Mouse (Mus musculus): ENCODE data around the gene Zfp280c. TPM values are rescaled to one million over a fixed set of nuclear protein-coding genes. Genes with fewer than 3 reads are reported as not detected.

The Zfp280c gene
- polyA plus RNA-seq, 1 experiment from 2014 or later: 6.0 TPM

- H3K9ac ChIP-seq (ENCODE audit: low read depth, low read length): no peak overlapping the region
- no peaks in the 10 kb centered on the region for H3K4me1 ChIP-seq (ENCODE audit: control insufficient read depth, insufficient read depth, low read length)
- ATAC-seq: peak; percentile 74
- no peak overlapping the region for H3K4me3 ChIP-seq (ENCODE audit: low read length)
- H3K27me3 ChIP-seq (replicated peaks; ENCODE audit: control insufficient read depth, insufficient read depth, low read length): no peaks in the 10 kb centered on the region
- H3K9me3 ChIP-seq (ENCODE audit: control insufficient read depth, low read length): no peaks in the 10 kb centered on the region; the same call in 1 of the 2 replicates
- no peak overlapping the region for H3K27ac ChIP-seq (ENCODE audit: low read length)
- H3K4me2 ChIP-seq (ENCODE audit: low read depth, low read length): no peak overlapping the region
- H3K36me3 ChIP-seq (ENCODE audit: control insufficient read depth, insufficient read depth, low read length): peaks cover 5% of the 10 kb centered on the region; the same call in 1 of the 2 replicates
Observed at GRCm38 (mm10) chrX:48583332-48583731, 11.0 kb downstream of the Zfp280c start.

- 0 out of 2 replicates have a peak, but pooled peaks have one; percentile 52 for ATAC-seq
- no peak overlapping the region for H3K27ac ChIP-seq (ENCODE audit: low read length)
- H3K4me2 ChIP-seq (ENCODE audit: low read depth, low read length): no peak overlapping the region
- H3K4me3 ChIP-seq (ENCODE audit: low read length): no peak overlapping the region
- no peaks in the 10 kb centered on the region for H3K9me3 ChIP-seq (ENCODE audit: control insufficient read depth, low read length)
- no peak overlapping the region for H3K9ac ChIP-seq (ENCODE audit: low read depth, low read length)
- H3K4me1 ChIP-seq (ENCODE audit: control insufficient read depth, insufficient read depth, low read length): no peaks in the 10 kb centered on the region
- H3K27me3 ChIP-seq (replicated peaks; ENCODE audit: control insufficient read depth, insufficient read depth, low read length): no peaks in the 10 kb centered on the region
- WGBS: 38% methylated on average over 3 of the region's 3 CpGs
- H3K36me3 ChIP-seq (ENCODE audit: control insufficient read depth, insufficient read depth, low read length): no peaks in the 10 kb centered on the region
Observed at GRCm38 (mm10) chrX:48532175-48532574, 62.1 kb downstream of the Zfp280c start.

GRCm38 (mm10) chrX:48526435-48526834 is 67.9 kb downstream of the Zfp280c start:
- Histone ChIP-seq H3K36me3 (ENCODE audit: control insufficient read depth, insufficient read depth, low read length) (no peaks in the 10 kb centered on the region), H3K4me2 (ENCODE audit: low read depth, low read length) (no peak overlapping the region), H3K27me3 (replicated peaks; ENCODE audit: control insufficient read depth, insufficient read depth, low read length) (no peaks in the 10 kb centered on the region), H3K9me3 (ENCODE audit: control insufficient read depth, low read length) (no peaks in the 10 kb centered on the region), H3K4me3 (ENCODE audit: low read length) (no peak overlapping the region), H3K4me1 (ENCODE audit: control insufficient read depth, insufficient read depth, low read length) (no peaks in the 10 kb centered on the region), H3K9ac (ENCODE audit: low read depth, low read length) (no peak overlapping the region), H3K27ac (ENCODE audit: low read length) (no peak overlapping the region)
- WGBS: 54% methylated on average over 2 of the region's 3 CpGs
- ATAC-seq: no peak

- WGBS: 60% methylated on average over 8 of the region's 8 CpGs
- no peaks in the 10 kb centered on the region for H3K36me3 ChIP-seq (ENCODE audit: control insufficient read depth, insufficient read depth, low read length)
- no peak overlapping the region for H3K27ac ChIP-seq (ENCODE audit: low read length)
- no peaks in the 10 kb centered on the region for H3K4me1 ChIP-seq (ENCODE audit: control insufficient read depth, insufficient read depth, low read length)
- no peak overlapping the region for H3K4me3 ChIP-seq (ENCODE audit: low read length)
- no peaks in the 10 kb centered on the region for H3K27me3 ChIP-seq (replicated peaks; ENCODE audit: control insufficient read depth, insufficient read depth, low read length)
- no peak overlapping the region for H3K9ac ChIP-seq (ENCODE audit: low read depth, low read length)
- no peak for ATAC-seq
- H3K4me2 ChIP-seq (ENCODE audit: low read depth, low read length): no peak overlapping the region
- H3K9me3 ChIP-seq (ENCODE audit: control insufficient read depth, low read length): no peaks in the 10 kb centered on the region
Observed at GRCm38 (mm10) chrX:48525866-48526265, 68.4 kb downstream of the Zfp280c start.

- H3K36me3 ChIP-seq (ENCODE audit: control insufficient read depth, insufficient read depth, low read length): no peaks in the 10 kb centered on the region
- H3K9me3 ChIP-seq (ENCODE audit: control insufficient read depth, low read length): no peaks in the 10 kb centered on the region
- no peak for ATAC-seq
- no peak overlapping the region for H3K4me3 ChIP-seq (ENCODE audit: low read length)
- H3K9ac ChIP-seq (ENCODE audit: low read depth, low read length): no peak overlapping the region
- WGBS: 67% methylated on average over 1 of the region's 1 CpGs
- H3K4me1 ChIP-seq (ENCODE audit: control insufficient read depth, insufficient read depth, low read length): no peaks in the 10 kb centered on the region
- H3K4me2 ChIP-seq (ENCODE audit: low read depth, low read length): no peak overlapping the region
- H3K27ac ChIP-seq (ENCODE audit: low read length): no peak overlapping the region
- no peaks in the 10 kb centered on the region for H3K27me3 ChIP-seq (replicated peaks; ENCODE audit: control insufficient read depth, insufficient read depth, low read length)
Observed at GRCm38 (mm10) chrX:48525332-48525731, 69.0 kb downstream of the Zfp280c start.

GRCm38 (mm10) chrX:48523512-48523911 is 70.8 kb downstream of the Zfp280c start:
- no peak for ATAC-seq
- H3K9ac ChIP-seq (ENCODE audit: low read depth, low read length): no peak overlapping the region
- 66% methylated on average over 3 of the region's 3 CpGs for WGBS

GRCm38 (mm10) chrX:48521651-48522050 is 72.7 kb downstream of the Zfp280c start:
- Histone ChIP-seq H3K27ac (ENCODE audit: low read length) (no peak overlapping the region), H3K9me3 (ENCODE audit: control insufficient read depth, low read length) (no peaks in the 10 kb centered on the region; the same call in 1 of the 2 replicates), H3K4me3 (ENCODE audit: low read length) (no peak overlapping the region), H3K36me3 (ENCODE audit: control insufficient read depth, insufficient read depth, low read length) (no peaks in the 10 kb centered on the region), H3K4me1 (ENCODE audit: control insufficient read depth, insufficient read depth, low read length) (no peaks in the 10 kb centered on the region), H3K9ac (ENCODE audit: low read depth, low read length) (no peak overlapping the region), H3K27me3 (replicated peaks; ENCODE audit: control insufficient read depth, insufficient read depth, low read length) (no peaks in the 10 kb centered on the region), H3K4me2 (ENCODE audit: low read depth, low read length) (no peak overlapping the region)
- 95% methylated on average over 3 of the region's 3 CpGs for WGBS
- no peak for ATAC-seq

More at GRCm38 (mm10) chrX:48523512-48523911, 70.8 kb downstream of the Zfp280c start:
- no peaks in the 10 kb centered on the region for H3K9me3 ChIP-seq (ENCODE audit: control insufficient read depth, low read length)
- no peaks in the 10 kb centered on the region for H3K36me3 ChIP-seq (ENCODE audit: control insufficient read depth, insufficient read depth, low read length)
- H3K4me1 ChIP-seq (ENCODE audit: control insufficient read depth, insufficient read depth, low read length): no peaks in the 10 kb centered on the region
- no peak overlapping the region for H3K4me2 ChIP-seq (ENCODE audit: low read depth, low read length)
- no peaks in the 10 kb centered on the region for H3K27me3 ChIP-seq (replicated peaks; ENCODE audit: control insufficient read depth, insufficient read depth, low read length)
- H3K27ac ChIP-seq (ENCODE audit: low read length): no peak overlapping the region
- H3K4me3 ChIP-seq (ENCODE audit: low read length): no peak overlapping the region

- Histone ChIP-seq H3K27me3 (replicated peaks; ENCODE audit: control insufficient read depth, insufficient read depth, low read length) (no peaks in the 10 kb centered on the region), H3K9me3 (ENCODE audit: control insufficient read depth, low read length) (no peaks in the 10 kb centered on the region; the same call in 1 of the 2 replicates), H3K27ac (ENCODE audit: low read length) (no peak overlapping the region), H3K4me1 (ENCODE audit: control insufficient read depth, insufficient read depth, low read length) (no peaks in the 10 kb centered on the region), H3K4me2 (ENCODE audit: low read depth, low read length) (peak overlapping the region; percentile 80), H3K36me3 (ENCODE audit: control insufficient read depth, insufficient read depth, low read length) (no peaks in the 10 kb centered on the region), H3K9ac (ENCODE audit: low read depth, low read length) (peak overlapping the region; percentile 63), H3K4me3 (ENCODE audit: low read length) (peak overlapping the region; percentile 51)
- WGBS: 15% methylated on average over 20 of the region's 20 CpGs
- ATAC-seq: peak; percentile 41; the same call in 1 of the 2 replicates
Observed at GRCm38 (mm10) chrX:48519549-48520085, 74.7 kb downstream of the Zfp280c start.

- H3K27ac ChIP-seq (ENCODE audit: low read length): no peak within 1 kb of the TSS
- peak within 1 kb of the TSS; percentile 63 for H3K9ac ChIP-seq (ENCODE audit: low read depth, low read length)
- WGBS: 23% methylated on average over 30 of the region's 33 CpGs
Observed at GRCm38 (mm10) chrX:48518808-48519548, 75.3 kb downstream of the Zfp280c start, which contains the start of gene Rab33a. Gene Rab33a (plus strand): TSS chrX:48519285.

More at GRCm38 (mm10) chrX:48518808-48519548, 75.3 kb downstream of the Zfp280c start, which contains the start of gene Rab33a:
- Histone ChIP-seq H3K36me3 (ENCODE audit: control insufficient read depth, insufficient read depth, low read length) (no peaks in the 10 kb centered on the region), H3K4me1 (ENCODE audit: control insufficient read depth, insufficient read depth, low read length) (no peaks in the 10 kb centered on the region), H3K4me3 (ENCODE audit: low read length) (peak within 1 kb of the TSS; percentile 51), H3K4me2 (ENCODE audit: low read depth, low read length) (peak within 1 kb of the TSS; percentile 80), H3K9me3 (ENCODE audit: control insufficient read depth, low read length) (no peaks in the 10 kb centered on the region; the same call in 1 of the 2 replicates), H3K27me3 (replicated peaks; ENCODE audit: control insufficient read depth, insufficient read depth, low read length) (no peaks in the 10 kb centered on the region)
- ATAC-seq: peak; percentile 62
